Mouse (Mus musculus) embryonic fibroblast, embryonic 13.5 days (primary cell): ENCODE results near the gene Plxdc2. TPM values are rescaled to one million over a fixed set of nuclear protein-coding genes. Genes with fewer than 3 reads are reported as not detected.

Source experiments
- H3K27ac ChIP-seq: 2 replicates; pipeline ENCODE4 v1.5.1; 2012; ENCODE audit warnings: low read length, control low read depth, inconsistent platforms; ENCODE audit not compliant: insufficient read depth
- H3K4me1 ChIP-seq: 2 replicates; pipeline ENCODE4 v1.6.1; 2011; ENCODE audit warnings: low read length; ENCODE audit not compliant: control insufficient read depth, insufficient read depth
- H3K4me3 ChIP-seq: 2 replicates; pipeline ENCODE4 v1.5.1; 2011; ENCODE audit warnings: mild to moderate bottlenecking, control low read depth, low read length; ENCODE audit not compliant: insufficient read depth
- CTCF ChIP-seq: IDR thresholded peaks from 2 replicates; pipeline ENCODE4 v1.5.1; 2011; ENCODE audit warnings: mild to moderate bottlenecking, control low read depth, low read length, moderate library complexity, borderline replicate concordance; ENCODE audit not compliant: insufficient read depth
- POLR2A ChIP-seq: IDR thresholded peaks from 2 replicates; pipeline ENCODE4 v1.6.1; 2011; ENCODE audit warnings: low read depth, mild to moderate bottlenecking, control low read depth, low read length, moderate library complexity
- polyA plus RNA-seq: library from polyadenylated mRNA; stranded (reverse); fragments of >200 nt; gene quantifications from 2 replicates; pipeline ENCODE4 v1.2.4, GENCODE M21; 2011; ENCODE audit warnings: low read depth; ENCODE audit not compliant: missing spikeins, insufficient read length

Gene Plxdc2
- polyA plus RNA-seq, 1 experiment = 121 TPM

DNA sequence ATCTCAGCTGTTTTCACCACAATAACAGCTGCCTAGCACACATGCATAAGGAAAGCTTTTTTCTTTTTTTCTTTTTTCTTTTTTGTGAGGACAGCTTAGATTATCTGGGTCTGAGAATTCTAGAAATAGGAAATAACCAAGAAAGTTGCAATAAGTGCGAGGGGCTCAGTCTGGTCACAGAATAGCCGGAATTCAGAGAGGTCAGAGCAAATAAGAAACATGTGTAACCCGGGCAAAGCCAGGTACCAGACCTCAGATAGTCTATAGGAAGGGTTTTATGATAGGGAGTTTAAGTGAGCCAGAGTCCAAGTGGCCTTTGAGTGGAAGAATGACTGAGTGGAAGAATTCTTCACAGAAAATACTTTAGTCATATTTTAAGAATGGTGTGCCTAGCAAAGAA is 114.0 kb downstream of the Plxdc2 start:
- Histone ChIP-seq H3K4me3 (no peak overlapping the region), H3K4me1 (peaks cover 2% of the 10 kb centered on the region; the same call in 1 of the 2 replicates), H3K27ac (no peak overlapping the region)
- no peak for TF ChIP-seq CTCF
- TF ChIP-seq POLR2A = no peak

DNA sequence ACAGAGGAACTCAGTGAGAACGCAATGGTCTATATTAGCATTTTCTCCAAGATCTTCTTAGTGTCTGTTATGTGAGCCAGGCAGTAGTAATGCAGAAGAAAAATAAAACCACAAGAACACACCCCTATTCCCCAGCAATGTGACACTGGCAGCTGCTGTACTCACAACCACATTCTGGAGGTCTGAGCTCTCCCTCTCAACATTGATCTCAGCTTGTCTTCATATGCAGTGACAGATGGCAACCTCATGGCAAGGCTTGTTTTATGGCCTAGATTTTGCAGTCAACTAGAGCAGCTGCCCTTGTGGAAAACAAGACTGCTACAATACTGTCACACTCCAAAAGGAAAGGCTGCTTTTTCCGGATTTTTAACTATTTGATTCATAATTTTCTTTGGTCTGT is 127.8 kb downstream of the Plxdc2 start:
- Histone ChIP-seq H3K27ac (no peak overlapping the region), H3K4me1 (peaks cover 2% of the 10 kb centered on the region), H3K4me3 (no peak overlapping the region)
- TF ChIP-seq POLR2A (no peak), CTCF (no peak)

GRCm38 (mm10) chr2:16485970-16486369 is 129.9 kb downstream of the Plxdc2 start:
- no peak overlapping the region; the same call in 1 of the 2 replicates for H3K27ac ChIP-seq
- no peak for TF ChIP-seq POLR2A
- no peak for TF ChIP-seq CTCF
- no peak overlapping the region for H3K4me3 ChIP-seq
- peaks cover 2% of the 10 kb centered on the region for H3K4me1 ChIP-seq

DNA sequence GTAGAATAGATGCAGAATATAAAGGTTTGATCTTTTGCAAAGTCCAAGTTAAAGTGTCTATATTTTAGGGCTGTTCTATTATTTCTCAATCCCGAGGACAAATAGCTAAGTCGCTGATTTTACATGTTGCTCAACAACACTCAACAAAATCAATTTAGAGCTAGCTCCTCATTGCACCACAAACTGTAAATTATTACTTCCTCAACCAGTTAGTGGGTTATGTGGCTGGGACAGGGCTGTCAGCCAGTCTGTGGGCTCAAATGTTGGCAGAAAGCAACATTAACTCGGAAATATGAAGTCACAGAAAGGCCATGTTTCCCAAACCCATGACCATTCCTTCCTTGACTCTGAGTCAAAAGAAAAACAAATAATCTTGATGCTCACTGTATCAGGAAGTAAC is 135.1 kb downstream of the Plxdc2 start:
- H3K4me3 ChIP-seq = no peak overlapping the region
- H3K27ac ChIP-seq = no peak overlapping the region
- H3K4me1 ChIP-seq = no peaks in the 10 kb centered on the region; the same call in 1 of the 2 replicates
- TF ChIP-seq CTCF (no peak), POLR2A (no peak)

- no peak overlapping the region for H3K4me3 ChIP-seq
- no peak overlapping the region for H3K27ac ChIP-seq
- TF ChIP-seq CTCF = no peak
- no peak for TF ChIP-seq POLR2A
- no peaks in the 10 kb centered on the region for H3K4me1 ChIP-seq
Measured at GRCm38 (mm10) chr2:16502843-16503242, 146.7 kb downstream of the Plxdc2 start.

GRCm38 (mm10) chr2:16507540-16508230 is 151.6 kb downstream of the Plxdc2 start:
- TF ChIP-seq POLR2A (no peak), CTCF (no peak)
- no peaks in the 10 kb centered on the region for H3K4me1 ChIP-seq
- no peak overlapping the region for H3K4me3 ChIP-seq
- no peak overlapping the region for H3K27ac ChIP-seq

- Histone ChIP-seq H3K4me3 (no peak overlapping the region), H3K27ac (peak overlapping the region; percentile 76; the same call in 1 of the 2 replicates), H3K4me1 (no peaks in the 10 kb centered on the region)
- no peak for TF ChIP-seq CTCF
- no peak for TF ChIP-seq POLR2A
Measured at GRCm38 (mm10) chr2:16518148-16518547, 162.0 kb downstream of the Plxdc2 start.

DNA sequence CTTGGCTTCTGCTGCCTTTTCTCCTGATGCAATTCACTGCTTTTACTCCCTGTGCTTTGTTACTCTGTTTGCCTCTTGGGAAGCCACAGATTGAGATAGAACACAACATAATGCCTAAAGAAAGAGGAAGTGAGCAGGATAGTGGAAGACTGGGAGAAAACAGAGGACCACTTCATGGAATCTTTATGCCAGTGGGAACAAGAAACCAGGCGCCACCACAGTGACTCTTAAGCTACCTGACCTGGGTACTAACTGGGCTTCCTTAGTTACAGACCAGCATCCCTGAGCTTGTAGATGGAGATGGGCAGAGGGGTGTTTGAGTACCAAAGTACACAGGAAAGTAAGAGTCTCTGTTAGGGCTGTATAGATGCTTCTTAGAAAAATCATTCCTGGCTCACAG is 167.3 kb downstream of the Plxdc2 start:
- no peak for TF ChIP-seq POLR2A
- TF ChIP-seq CTCF = no peak
- H3K4me3 ChIP-seq = no peak overlapping the region
- H3K27ac ChIP-seq = no peak overlapping the region
- H3K4me1 ChIP-seq = no peaks in the 10 kb centered on the region

DNA sequence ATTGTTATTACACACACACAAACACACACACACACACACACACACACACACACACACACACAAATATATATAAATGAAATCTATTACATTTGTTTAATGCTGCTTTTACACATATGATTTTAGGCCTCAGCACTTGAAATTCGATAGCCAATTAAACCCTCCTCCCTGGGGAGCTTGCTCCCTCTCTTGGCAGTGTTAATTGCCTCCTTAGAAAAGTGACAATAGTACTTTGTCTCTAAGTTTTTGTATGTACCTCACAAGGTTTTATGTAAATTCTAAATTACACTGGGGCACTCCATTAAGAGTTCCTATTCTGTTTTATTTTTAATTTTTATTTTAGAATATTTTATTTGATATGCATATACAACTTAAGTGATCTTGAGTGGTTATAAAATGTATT is 176.1 kb downstream of the Plxdc2 start:
- no peak for TF ChIP-seq CTCF
- Histone ChIP-seq H3K4me1 (peaks cover 2% of the 10 kb centered on the region), H3K27ac (no peak overlapping the region), H3K4me3 (no peak overlapping the region)

DNA sequence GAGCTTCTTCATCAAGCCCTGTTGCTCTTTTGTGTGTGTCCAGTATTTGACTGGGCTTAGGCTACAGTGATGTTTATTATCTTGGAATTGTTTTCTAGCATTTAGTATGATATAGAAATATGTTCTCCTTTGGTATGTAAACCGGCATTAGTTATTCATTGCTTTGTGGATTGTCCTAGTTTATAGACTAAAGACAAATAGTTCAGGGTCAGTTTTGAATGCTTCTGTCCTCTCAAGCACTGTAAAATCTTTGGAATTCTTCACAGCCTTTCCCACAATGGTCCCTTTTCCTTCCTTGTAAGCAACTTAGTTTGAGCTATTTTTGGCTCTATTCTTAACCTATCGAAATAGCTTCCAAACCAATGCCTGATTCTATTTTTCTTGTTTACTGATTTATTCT is 178.5 kb downstream of the Plxdc2 start:
- peak overlapping the region; percentile 61 for H3K27ac ChIP-seq
- TF ChIP-seq POLR2A (no peak), CTCF (no peak)
- no peak overlapping the region for H3K4me3 ChIP-seq
- H3K4me1 ChIP-seq = peaks cover 2% of the 10 kb centered on the region
